Mouse (Mus musculus): ENCODE results near the gene Sec14l4. TPM values are rescaled to one million over a fixed set of nuclear protein-coding genes. Genes with fewer than 3 reads are reported as not detected.

Sec14l4 gene
- polyA plus RNA-seq, 1 experiment from 2014 or later: 0.62 TPM

GRCm38 (mm10) chr11:4053586-4053985 is 22.3 kb downstream of the Sec14l4 start:
- H3K4me2 ChIP-seq: no peak overlapping the region
- H3K36me3 ChIP-seq: no peaks in the 10 kb centered on the region
- H3K27ac ChIP-seq: no peak overlapping the region
- H3K27me3 ChIP-seq (replicated peaks): no peaks in the 10 kb centered on the region; the same call in 1 of the 2 replicates
- no peaks in the 10 kb centered on the region for H3K9me3 ChIP-seq (replicated peaks)
- H3K9ac ChIP-seq: no peak overlapping the region
- no peak overlapping the region for H3K4me3 ChIP-seq
- no peaks in the 10 kb centered on the region for H3K4me1 ChIP-seq
- WGBS (ENCODE audit: insufficient replicate concordance): 18% methylated on average over 5 of the region's 5 CpGs
- no peak for ATAC-seq

DNA sequence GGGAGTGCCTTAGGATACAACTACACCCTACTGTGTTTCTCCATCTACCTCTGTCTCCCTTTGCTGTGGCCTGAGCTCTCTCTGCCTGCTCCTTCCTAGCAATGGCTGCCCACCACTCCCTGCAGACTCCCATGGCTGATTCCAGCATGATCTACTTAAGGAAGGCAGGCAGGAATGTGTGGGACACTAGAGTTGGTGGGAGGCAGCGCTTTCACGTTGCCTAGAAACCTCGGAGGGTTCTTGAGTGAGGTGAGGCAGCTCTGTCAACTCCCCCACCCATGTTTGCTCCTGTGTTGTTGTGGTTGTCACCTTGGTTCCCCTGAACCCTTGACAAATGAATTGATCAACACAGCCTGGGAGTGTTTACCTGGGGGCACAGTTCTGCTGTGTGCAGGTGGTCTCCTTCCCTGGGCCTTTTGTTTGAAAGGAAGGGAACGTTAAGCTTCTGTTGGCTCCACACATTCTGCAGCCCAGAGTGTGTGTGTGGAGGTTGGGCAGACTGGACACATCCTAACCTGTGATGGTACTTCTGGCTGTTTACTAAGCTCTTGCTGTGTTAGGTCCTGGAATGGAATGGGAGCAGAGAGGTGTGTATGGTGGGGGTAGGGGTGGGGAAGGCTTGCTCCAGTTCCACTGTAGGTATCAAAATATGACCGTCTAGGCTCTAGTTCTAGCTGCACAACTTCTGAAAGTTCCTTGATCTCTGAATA is 29.8 kb downstream of the Sec14l4 start:
- no peak overlapping the region for H3K4me2 ChIP-seq
- H3K36me3 ChIP-seq: no peaks in the 10 kb centered on the region
- WGBS (ENCODE audit: insufficient replicate concordance): 59% methylated on average over 5 of the region's 5 CpGs
- no peaks in the 10 kb centered on the region for H3K9me3 ChIP-seq (replicated peaks)
- no peaks in the 10 kb centered on the region for H3K4me1 ChIP-seq
- H3K9ac ChIP-seq: no peak overlapping the region
- H3K27me3 ChIP-seq (replicated peaks): peaks cover 4% of the 10 kb centered on the region
- no peak for ATAC-seq
- H3K27ac ChIP-seq: no peak overlapping the region
- no peak overlapping the region for H3K4me3 ChIP-seq

- H3K9ac ChIP-seq: no peak overlapping the region
- H3K27ac ChIP-seq: no peak overlapping the region
- no peaks in the 10 kb centered on the region for H3K4me1 ChIP-seq
- no peaks in the 10 kb centered on the region for H3K9me3 ChIP-seq (replicated peaks)
- peaks cover 4% of the 10 kb centered on the region for H3K27me3 ChIP-seq (replicated peaks)
- no peak for ATAC-seq
- no peak overlapping the region for H3K4me3 ChIP-seq
- H3K4me2 ChIP-seq: no peak overlapping the region
- WGBS (ENCODE audit: insufficient replicate concordance): 78% methylated on average over 4 of the region's 4 CpGs
- no peaks in the 10 kb centered on the region for H3K36me3 ChIP-seq
Measured at GRCm38 (mm10) chr11:4062523-4062922, 31.3 kb downstream of the Sec14l4 start.

DNA sequence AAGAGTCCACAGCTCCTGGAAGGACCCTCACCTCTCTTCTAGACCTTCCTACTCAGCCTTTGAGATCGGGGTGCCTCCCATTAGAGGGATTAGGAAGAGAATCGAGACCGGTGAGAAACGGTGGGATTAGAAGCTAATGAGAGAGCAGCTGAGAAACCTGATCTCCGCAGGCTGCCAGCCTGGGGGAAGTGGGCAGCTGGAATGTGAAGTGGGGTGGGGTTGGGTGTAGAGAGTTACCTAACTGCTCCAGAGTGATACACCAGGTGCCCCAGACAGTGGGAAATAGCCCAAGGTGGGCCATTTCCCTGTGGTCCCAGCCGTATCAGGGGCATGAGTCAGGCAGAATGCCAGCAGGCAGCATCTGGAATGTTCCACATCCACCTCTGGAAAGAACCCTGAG is 31.7 kb downstream of the Sec14l4 start:
- Histone ChIP-seq H3K27me3 (replicated peaks) (peaks cover 4% of the 10 kb centered on the region), H3K4me3 (no peak overlapping the region), H3K4me1 (no peaks in the 10 kb centered on the region), H3K9me3 (replicated peaks) (no peaks in the 10 kb centered on the region), H3K4me2 (no peak overlapping the region), H3K9ac (no peak overlapping the region), H3K36me3 (no peaks in the 10 kb centered on the region), H3K27ac (no peak overlapping the region)
- ATAC-seq: no peak
- 46% methylated on average over 6 of the region's 6 CpGs for WGBS (ENCODE audit: insufficient replicate concordance)

GRCm38 (mm10) chr11:4064627-4065122 is 33.4 kb downstream of the Sec14l4 start, which contains the start of gene Sec14l3:
Gene Sec14l3 (plus strand): TSS chr11:4064841.
- H3K36me3 ChIP-seq: no peaks in the 10 kb centered on the region
- H3K4me1 ChIP-seq: no peaks in the 10 kb centered on the region
- ATAC-seq: no peak
- H3K27me3 ChIP-seq (replicated peaks): peaks cover 4% of the 10 kb centered on the region; the same call in 1 of the 2 replicates
- no peak within 1 kb of the TSS for H3K9ac ChIP-seq
- no peaks in the 10 kb centered on the region for H3K9me3 ChIP-seq (replicated peaks)
- H3K4me3 ChIP-seq: no peak within 1 kb of the TSS
- no peak within 1 kb of the TSS for H3K4me2 ChIP-seq
- no peak within 1 kb of the TSS for H3K27ac ChIP-seq
- 46% methylated on average over 5 of the region's 5 CpGs for WGBS (ENCODE audit: insufficient replicate concordance)

- Histone ChIP-seq H3K4me1 (no peaks in the 10 kb centered on the region), H3K9ac (no peak overlapping the region), H3K27ac (no peak overlapping the region), H3K36me3 (no peaks in the 10 kb centered on the region), H3K27me3 (replicated peaks) (0 out of 2 replicates have a peak, but pooled peaks cover 1% of the 10 kb centered on the region), H3K4me3 (no peak overlapping the region), H3K9me3 (replicated peaks) (no peaks in the 10 kb centered on the region), H3K4me2 (no peak overlapping the region)
- 44% methylated on average over 1 of the region's 1 CpGs for WGBS (ENCODE audit: insufficient replicate concordance)
- no peak for ATAC-seq
Measured at GRCm38 (mm10) chr11:4069664-4070063, 38.4 kb downstream of the Sec14l4 start.

DNA sequence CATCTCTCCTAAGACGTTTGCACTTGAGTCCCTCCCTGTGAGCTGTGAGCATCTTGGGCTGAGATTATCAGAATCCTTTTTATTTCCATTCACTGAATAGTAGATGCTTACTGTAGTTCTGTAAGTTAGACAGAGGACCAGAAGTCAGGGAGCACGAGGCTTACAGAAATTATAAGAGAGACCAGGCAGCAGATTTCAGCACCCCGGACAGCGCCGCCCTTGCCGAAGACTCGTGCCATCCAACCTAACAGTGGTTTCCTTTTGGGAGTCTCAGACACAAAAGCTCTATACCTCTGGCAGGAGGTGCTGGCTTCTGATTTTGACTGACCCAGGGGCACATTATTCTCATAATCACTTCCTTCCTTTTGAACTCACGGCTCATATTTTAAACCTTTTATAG is 45.4 kb downstream of the Sec14l4 start:
- H3K9me3 ChIP-seq (replicated peaks): no peaks in the 10 kb centered on the region
- no peak for ATAC-seq
- no peak overlapping the region for H3K27ac ChIP-seq
- no peaks in the 10 kb centered on the region for H3K27me3 ChIP-seq (replicated peaks)
- H3K36me3 ChIP-seq: no peaks in the 10 kb centered on the region
- H3K4me1 ChIP-seq: no peaks in the 10 kb centered on the region
- WGBS (ENCODE audit: insufficient replicate concordance): 6% methylated on average over 8 of the region's 8 CpGs
- no peak overlapping the region for H3K9ac ChIP-seq
- no peak overlapping the region for H3K4me3 ChIP-seq
- H3K4me2 ChIP-seq: no peak overlapping the region

GRCm38 (mm10) chr11:4078267-4078933 is 47.1 kb downstream of the Sec14l4 start:
- ATAC-seq: no peak
- 59% methylated on average over 7 of the region's 7 CpGs for WGBS (ENCODE audit: insufficient replicate concordance)
- Histone ChIP-seq H3K9ac (no peak overlapping the region), H3K9me3 (replicated peaks) (no peaks in the 10 kb centered on the region), H3K4me3 (no peak overlapping the region), H3K4me1 (no peaks in the 10 kb centered on the region), H3K36me3 (no peaks in the 10 kb centered on the region), H3K4me2 (no peak overlapping the region), H3K27ac (no peak overlapping the region), H3K27me3 (replicated peaks) (no peaks in the 10 kb centered on the region)

DNA sequence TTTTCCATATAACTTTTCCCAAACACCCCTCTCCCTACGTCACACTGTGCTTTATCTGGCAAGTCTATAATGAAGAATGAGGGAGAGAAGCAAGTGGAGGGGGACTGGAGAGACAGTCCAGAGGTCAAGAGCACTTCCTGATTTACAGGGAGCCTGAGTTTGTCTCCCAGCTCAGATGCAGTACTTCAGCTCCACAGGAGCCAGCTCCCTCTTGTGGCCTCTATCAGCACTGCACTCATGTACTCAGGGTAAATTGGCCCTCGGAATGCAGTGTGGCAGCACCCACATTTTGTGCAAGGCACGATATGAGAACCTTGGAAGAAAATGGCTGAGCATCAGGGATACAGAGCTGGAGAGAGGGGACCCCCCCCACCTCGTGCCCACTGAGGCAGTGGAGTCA is 49.0 kb downstream of the Sec14l4 start:
- no peak for ATAC-seq

GRCm38 (mm10) chr11:4083316-4084078 is 52.2 kb downstream of the Sec14l4 start:
- H3K27ac ChIP-seq: no peak overlapping the region

More for the DNA sequence above, 49.0 kb downstream of the Sec14l4 start:
- H3K27ac ChIP-seq: no peak overlapping the region
- H3K4me3 ChIP-seq: no peak overlapping the region
- H3K4me1 ChIP-seq: no peaks in the 10 kb centered on the region
- no peak overlapping the region for H3K4me2 ChIP-seq
- no peaks in the 10 kb centered on the region for H3K36me3 ChIP-seq
- H3K9ac ChIP-seq: no peak overlapping the region
- no peaks in the 10 kb centered on the region for H3K9me3 ChIP-seq (replicated peaks)
- no peaks in the 10 kb centered on the region for H3K27me3 ChIP-seq (replicated peaks)
- 9% methylated on average over 4 of the region's 4 CpGs for WGBS (ENCODE audit: insufficient replicate concordance)

DNA sequence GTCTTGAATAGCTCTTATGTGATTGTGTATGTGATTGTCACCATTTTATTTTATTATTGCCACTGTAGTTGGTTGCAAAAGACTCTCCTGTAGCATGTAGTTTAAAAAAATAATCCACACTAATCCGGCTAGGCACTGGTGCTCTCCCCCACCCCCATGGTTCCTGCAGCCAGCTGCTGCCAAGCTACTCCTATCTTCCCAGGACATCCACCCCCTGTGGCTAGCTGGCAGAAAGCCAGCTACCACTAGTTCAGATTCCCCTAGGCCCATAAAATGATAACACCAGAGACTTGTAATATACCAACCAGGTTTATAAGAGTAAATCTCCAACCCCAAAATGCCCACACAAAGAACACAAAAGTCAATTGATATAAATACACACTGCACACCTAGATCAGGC is 55.0 kb downstream of the Sec14l4 start:
- H3K9ac ChIP-seq: no peak overlapping the region
- H3K36me3 ChIP-seq: peaks cover 10% of the 10 kb centered on the region
- H3K27me3 ChIP-seq (replicated peaks): no peaks in the 10 kb centered on the region

More at GRCm38 (mm10) chr11:4083316-4084078, 52.2 kb downstream of the Sec14l4 start:
- 29% methylated on average over 5 of the region's 5 CpGs for WGBS (ENCODE audit: insufficient replicate concordance)
- no peak for ATAC-seq
- H3K4me1 ChIP-seq: no peaks in the 10 kb centered on the region
- H3K9ac ChIP-seq: no peak overlapping the region
- no peaks in the 10 kb centered on the region for H3K36me3 ChIP-seq
- no peak overlapping the region for H3K4me3 ChIP-seq
- H3K9me3 ChIP-seq (replicated peaks): no peaks in the 10 kb centered on the region
- no peaks in the 10 kb centered on the region for H3K27me3 ChIP-seq (replicated peaks)
- H3K4me2 ChIP-seq: no peak overlapping the region

DNA sequence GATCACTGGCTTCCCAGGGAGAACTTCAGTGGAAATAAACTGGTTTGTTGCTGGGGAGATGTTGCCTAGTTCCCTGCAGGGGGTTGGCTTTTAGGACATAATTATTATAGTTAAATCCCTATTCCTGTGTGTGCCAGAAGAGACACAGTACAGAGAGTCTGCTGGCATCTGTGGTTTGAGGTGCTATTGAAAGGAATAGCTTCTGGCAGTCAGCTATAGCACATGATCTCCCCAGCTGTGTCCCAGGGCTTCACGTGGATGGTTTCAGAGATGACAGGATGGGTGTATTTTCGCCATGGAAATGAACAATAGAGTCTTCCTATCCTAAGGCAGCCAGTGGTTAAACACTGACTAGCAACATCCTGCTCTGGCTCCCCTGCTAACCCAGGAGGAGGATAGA is 56.0 kb downstream of the Sec14l4 start:
- Histone ChIP-seq H3K36me3 (peaks cover 20% of the 10 kb centered on the region), H3K9ac (no peak overlapping the region), H3K4me1 (no peaks in the 10 kb centered on the region), H3K4me3 (no peak overlapping the region), H3K27ac (no peak overlapping the region), H3K4me2 (no peak overlapping the region), H3K9me3 (replicated peaks) (peaks cover 12% of the 10 kb centered on the region), H3K27me3 (replicated peaks) (no peaks in the 10 kb centered on the region)
- no peak for ATAC-seq
- 39% methylated on average over 2 of the region's 2 CpGs for WGBS (ENCODE audit: insufficient replicate concordance)

More for the DNA sequence above, 55.0 kb downstream of the Sec14l4 start:
- ATAC-seq: no peak
- 31% methylated on average over 1 of the region's 1 CpGs for WGBS (ENCODE audit: insufficient replicate concordance)
- Histone ChIP-seq H3K27ac (no peak overlapping the region), H3K9me3 (replicated peaks) (peaks cover 7% of the 10 kb centered on the region), H3K4me2 (no peak overlapping the region), H3K4me1 (no peaks in the 10 kb centered on the region), H3K4me3 (no peak overlapping the region)
